Mouse (Mus musculus) neural tube, embryonic 12.5 days (tissue): Measurements from ENCODE around the gene Lrrc42. TPM values are rescaled to one million over a fixed set of nuclear protein-coding genes. Genes with fewer than 3 reads are reported as not detected.

Experiments used
- ATAC-seq: fragments of 200-750 bp; cut with Nextera tagmentation; 2 replicates; pipeline ENCODE4 v1.8.0; 2017; ENCODE audit warnings: low read depth, mild to moderate bottlenecking, moderate TSS enrichment, moderate library complexity; ENCODE audit not compliant: low FRiP score
- H3K27ac ChIP-seq: fragments of 300-500 bp; sonication (generic); 2 replicates; pipeline ENCODE4 v1.5.1; 2016
- H3K27me3 ChIP-seq: fragments of 300-500 bp; sonication (generic); replicated peaks from 2 replicates; pipeline ENCODE4 v1.6.1; 2016; ENCODE audit warnings: mild to moderate bottlenecking
- H3K36me3 ChIP-seq: fragments of 300-500 bp; sonication (generic); 2 replicates; pipeline ENCODE4 v1.6.1; 2016; ENCODE audit warnings: mild to moderate bottlenecking
- H3K4me1 ChIP-seq: fragments of 300-500 bp; sonication (generic); 2 replicates; pipeline ENCODE4 v1.6.1; 2016
- H3K4me2 ChIP-seq: fragments of 300-500 bp; sonication (generic); replicated peaks from 2 replicates; pipeline ENCODE4 v1.6.1; 2016; ENCODE audit warnings: mild to moderate bottlenecking
- H3K4me3 ChIP-seq: fragments of 300-500 bp; sonication (generic); 2 replicates; pipeline ENCODE4 v1.5.1; 2016
- H3K9ac ChIP-seq: fragments of 300-500 bp; sonication (generic); 2 replicates; pipeline ENCODE4 v1.6.1; 2016; ENCODE audit warnings: mild to moderate bottlenecking
- H3K9me3 ChIP-seq: fragments of 300-500 bp; sonication (generic); 2 replicates; pipeline ENCODE4 v1.6.1; 2016; ENCODE audit warnings: mild to moderate bottlenecking
- WGBS: fragments of 180-500 bp; shearing (Covaris S2); methylation state at CpG from one replicate; pipeline ENCODE4 v1.1.7; 2016; 5-methylcytosine and 5-hydroxymethylcytosine counted together
- polyA plus RNA-seq: library from polyadenylated mRNA; unstranded; fragments of >200 nt; fragmentation: Nextera tagmentation; extraction: Ambion mirVana; gene quantifications from 2 replicates; pipeline ENCODE4 v1.2.1, GENCODE M21; 2016

Gene Lrrc42
- polyA plus RNA-seq, 1 experiment from 2014 or later, result 66.3 TPM

DNA sequence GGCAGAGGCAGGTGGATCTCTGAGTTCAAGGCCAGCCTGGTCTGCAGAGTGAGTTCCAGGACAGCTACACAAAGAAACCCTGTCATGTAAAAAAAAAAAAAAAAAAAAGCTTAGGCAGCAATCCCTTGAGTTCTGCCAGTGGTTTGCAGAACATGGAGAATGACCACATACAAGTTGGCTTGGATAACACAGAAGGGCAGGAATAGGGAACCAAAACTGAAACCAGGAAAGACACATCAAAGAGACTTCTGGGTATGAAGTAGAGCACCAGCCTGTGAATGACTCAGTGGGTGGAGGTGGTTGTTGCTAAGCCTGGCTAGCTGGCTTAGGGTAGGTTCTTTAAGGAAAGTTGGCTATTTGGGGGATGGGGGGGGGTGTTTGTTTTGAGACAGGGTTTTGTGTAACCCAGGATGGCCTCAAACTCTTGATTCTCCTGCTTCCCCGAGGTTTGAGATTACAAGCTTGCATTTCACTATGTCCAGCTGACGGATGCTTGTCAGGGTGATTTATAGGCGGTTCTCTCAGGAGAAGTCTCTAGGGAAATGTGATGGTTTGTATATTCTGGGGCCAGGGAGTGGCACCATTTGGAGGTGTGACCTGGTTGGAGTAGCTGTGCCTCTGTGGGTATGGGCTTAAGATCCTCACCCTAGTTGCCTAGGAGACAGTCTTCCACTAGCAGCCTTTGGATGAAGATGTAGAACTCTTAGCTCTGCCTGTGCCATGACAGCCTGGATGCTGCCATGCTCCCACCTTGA lies 32.3 kb upstream of the Lrrc42 start:
- Histone ChIP-seq H3K27ac (no peak overlapping the region), H3K9me3 (no peaks in the 10 kb centered on the region), H3K4me3 (no peak overlapping the region), H3K4me1 (no peaks in the 10 kb centered on the region), H3K36me3 (peaks cover 5% of the 10 kb centered on the region), H3K9ac (no peak overlapping the region), H3K27me3 (no peaks in the 10 kb centered on the region), H3K4me2 (no peak overlapping the region)
- ATAC-seq, result no peak
- 80% methylated on average over 3 of the region's 3 CpGs for WGBS

DNA sequence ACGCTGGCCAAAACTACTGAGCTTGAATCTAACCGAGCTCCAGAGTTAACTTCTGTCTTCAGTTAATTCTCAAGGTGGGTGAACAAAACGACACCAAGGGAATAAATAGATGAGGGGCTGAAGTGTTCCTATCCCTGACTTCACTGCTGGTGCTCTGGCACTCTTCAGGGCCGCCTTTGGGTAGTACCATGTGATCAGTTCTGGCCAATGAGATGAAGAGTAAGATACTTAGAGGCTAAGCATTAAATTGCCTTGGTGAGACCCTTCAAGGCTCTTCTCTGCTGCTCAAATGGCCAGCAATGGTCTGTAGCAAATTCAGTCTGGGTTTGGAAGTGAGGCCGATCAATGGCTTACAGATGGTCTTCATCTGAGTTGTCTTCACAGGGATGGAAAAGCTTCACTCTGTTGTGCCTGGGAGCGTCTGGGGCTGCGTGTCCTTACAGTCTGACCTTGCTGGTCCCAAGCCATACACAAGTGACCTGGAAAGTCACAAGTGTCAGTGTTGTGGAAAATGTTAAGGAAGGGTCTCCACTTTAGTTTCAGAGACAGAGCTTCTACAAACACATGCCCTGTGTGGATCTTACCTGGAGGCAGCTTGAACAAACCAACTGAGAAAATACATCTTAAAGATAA lies 27.6 kb upstream of the Lrrc42 start:
- H3K4me3 ChIP-seq, result no peak overlapping the region
- H3K9me3 ChIP-seq, result no peaks in the 10 kb centered on the region
- H3K4me2 ChIP-seq, result no peak overlapping the region
- no peaks in the 10 kb centered on the region for H3K27me3 ChIP-seq
- no peak overlapping the region for H3K9ac ChIP-seq
- H3K27ac ChIP-seq, result no peak overlapping the region
- WGBS, result 81% methylated on average over 7 of the region's 7 CpGs
- no peak for ATAC-seq
- H3K36me3 ChIP-seq, result peaks cover 11% of the 10 kb centered on the region
- peaks cover 5% of the 10 kb centered on the region for H3K4me1 ChIP-seq

DNA sequence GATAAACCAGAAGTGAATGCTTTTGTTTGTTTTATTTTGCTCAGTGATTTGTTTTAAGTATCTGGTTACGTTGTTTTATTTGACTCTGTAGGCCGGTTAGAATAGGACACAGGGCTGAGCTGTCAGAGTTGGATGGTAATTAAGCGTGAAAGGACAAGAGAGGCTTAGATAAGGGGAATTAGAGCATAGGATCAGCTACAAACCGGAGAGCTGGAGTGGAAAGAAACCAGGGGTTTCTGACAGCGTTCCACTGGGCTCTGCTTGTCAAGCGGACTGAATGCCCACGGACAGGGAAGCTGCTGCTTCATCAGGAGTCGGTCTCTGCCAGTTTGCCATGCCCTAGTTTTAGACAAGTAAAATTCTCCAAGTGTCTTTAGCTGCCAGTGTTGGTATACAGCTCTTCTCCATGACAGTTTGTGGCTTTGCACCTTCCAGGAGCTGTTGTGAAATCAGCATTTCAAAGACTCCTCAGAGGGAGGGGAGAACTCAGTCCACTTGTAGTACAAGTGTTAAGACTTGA lies 24.9 kb upstream of the Lrrc42 start:
- 10% methylated on average over 8 of the region's 8 CpGs for WGBS
- Histone ChIP-seq H3K4me3 (no peak overlapping the region), H3K9me3 (no peaks in the 10 kb centered on the region), H3K4me2 (0 out of 2 replicates have a peak overlapping the region, but pooled peaks have one; percentile 1), H3K27ac (no peak overlapping the region), H3K9ac (no peak overlapping the region), H3K4me1 (peaks cover 5% of the 10 kb centered on the region), H3K36me3 (peaks cover 13% of the 10 kb centered on the region), H3K27me3 (no peaks in the 10 kb centered on the region)
- ATAC-seq, result no peak

DNA sequence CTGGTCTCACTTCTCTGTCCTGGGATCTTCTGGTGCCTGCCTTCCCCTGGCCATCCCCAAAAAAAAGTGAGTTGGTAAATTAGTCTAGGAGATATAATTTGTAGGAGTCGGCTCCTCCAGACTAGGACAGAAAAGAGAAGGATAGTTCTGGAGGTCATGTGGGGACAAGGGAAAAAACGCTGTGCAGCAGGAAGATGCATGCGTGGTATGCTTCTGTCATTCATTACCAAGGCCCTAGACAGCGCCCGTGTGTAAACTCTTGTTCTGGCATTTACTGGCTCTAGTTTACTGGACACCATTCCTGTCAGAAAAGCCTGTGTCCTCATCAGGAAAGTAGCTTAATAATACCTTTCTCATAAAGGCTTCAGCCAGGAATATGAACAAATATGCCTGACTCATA lies 21.2 kb upstream of the Lrrc42 start:
- Histone ChIP-seq H3K4me1 (peaks cover 5% of the 10 kb centered on the region), H3K27me3 (no peaks in the 10 kb centered on the region), H3K4me2 (no peak overlapping the region), H3K9me3 (no peaks in the 10 kb centered on the region), H3K36me3 (0 out of 2 replicates have a peak, but pooled peaks cover 3% of the 10 kb centered on the region), H3K4me3 (no peak overlapping the region), H3K9ac (no peak overlapping the region), H3K27ac (no peak overlapping the region)
- WGBS, result 88% methylated on average over 5 of the region's 5 CpGs
- no peak for ATAC-seq

DNA sequence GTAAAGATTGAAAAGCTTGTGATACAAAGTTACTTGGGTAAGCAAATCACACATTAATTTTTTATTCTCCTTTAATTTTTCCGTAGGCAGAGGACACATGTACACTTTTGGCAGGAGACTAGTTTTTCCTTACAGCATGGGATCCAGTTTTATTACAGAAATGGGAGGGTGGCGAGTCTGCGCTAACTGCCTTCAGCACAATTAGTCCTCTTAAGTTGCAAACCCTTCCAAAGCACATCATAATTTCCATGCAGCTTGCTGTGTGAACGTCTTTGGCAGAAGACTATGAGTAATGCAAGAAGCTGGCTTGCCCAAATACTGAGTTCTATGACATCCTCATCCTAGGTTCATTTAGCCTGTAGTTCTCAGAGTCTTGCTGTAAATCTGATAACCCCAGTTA lies 20.4 kb upstream of the Lrrc42 start:
- H3K4me3 ChIP-seq, result no peak overlapping the region
- H3K9ac ChIP-seq, result no peak overlapping the region
- H3K4me2 ChIP-seq, result no peak overlapping the region
- WGBS, result 86% methylated on average over 4 of the region's 4 CpGs
- peaks cover 5% of the 10 kb centered on the region for H3K4me1 ChIP-seq
- no peak overlapping the region for H3K27ac ChIP-seq
- no peaks in the 10 kb centered on the region for H3K27me3 ChIP-seq
- H3K36me3 ChIP-seq, result 0 out of 2 replicates have a peak, but pooled peaks cover 3% of the 10 kb centered on the region
- ATAC-seq, result no peak
- H3K9me3 ChIP-seq, result no peaks in the 10 kb centered on the region

DNA sequence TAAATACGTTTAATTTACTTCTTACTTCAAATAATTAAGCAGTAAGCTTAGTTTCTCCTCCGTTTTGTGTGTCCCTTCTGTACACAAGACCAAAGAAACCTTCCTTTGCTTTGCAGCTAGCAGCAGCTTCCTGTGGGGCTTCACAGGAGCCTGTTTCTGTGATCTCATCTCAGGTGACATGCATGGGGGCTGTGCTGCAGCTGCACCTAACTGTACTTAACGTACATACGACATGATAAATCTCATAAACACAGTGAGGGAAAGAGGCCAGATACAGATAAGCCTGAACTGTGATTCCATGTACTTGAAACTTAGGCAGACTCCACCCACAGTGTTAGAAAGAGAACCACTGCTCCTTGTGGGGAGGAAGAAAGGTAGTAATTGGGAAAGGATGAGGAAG lies 6.7 kb upstream of the Lrrc42 start:
- H3K36me3 ChIP-seq, result peaks cover 3% of the 10 kb centered on the region; the same call in 1 of the 2 replicates
- H3K27me3 ChIP-seq, result no peaks in the 10 kb centered on the region

DNA sequence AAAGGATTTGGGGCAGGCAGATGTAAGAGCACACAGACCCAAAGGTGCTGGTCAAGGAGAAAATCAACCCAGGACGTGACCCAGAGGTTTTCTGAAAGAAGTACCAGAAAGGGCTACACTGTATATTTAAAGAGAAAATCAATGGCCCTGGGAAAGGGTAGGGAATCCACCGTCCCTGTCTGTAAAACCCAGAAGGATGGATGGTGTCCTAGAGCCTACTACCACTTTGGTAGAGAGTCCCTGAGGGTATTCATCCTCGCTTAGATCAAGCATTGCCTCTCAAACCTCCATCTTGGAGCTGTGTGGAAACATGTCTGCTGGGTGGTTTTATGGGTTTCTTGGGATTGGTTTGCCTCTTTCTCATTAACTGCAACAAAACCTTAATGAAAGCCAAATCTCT lies 1.1 kb upstream of the Lrrc42 start:
- H3K9ac ChIP-seq, result peak overlapping the region; percentile 79
- H3K36me3 ChIP-seq, result no peaks in the 10 kb centered on the region
- H3K27ac ChIP-seq, result peak overlapping the region; percentile 72
- no peaks in the 10 kb centered on the region for H3K27me3 ChIP-seq
- peaks cover 12% of the 10 kb centered on the region for H3K4me1 ChIP-seq
- H3K4me3 ChIP-seq, result peak overlapping the region; percentile 77
- 17% methylated on average over 3 of the region's 3 CpGs for WGBS
- peak overlapping the region; percentile 63 for H3K4me2 ChIP-seq
- no peak for ATAC-seq
- no peaks in the 10 kb centered on the region for H3K9me3 ChIP-seq

More for the DNA sequence above, 6.7 kb upstream of the Lrrc42 start:
- ATAC-seq, result no peak
- H3K4me3 ChIP-seq, result no peak overlapping the region
- WGBS, result 77% methylated on average over 4 of the region's 4 CpGs
- no peaks in the 10 kb centered on the region for H3K9me3 ChIP-seq
- no peaks in the 10 kb centered on the region for H3K4me1 ChIP-seq
- no peak overlapping the region for H3K27ac ChIP-seq
- H3K4me2 ChIP-seq, result no peak overlapping the region
- H3K9ac ChIP-seq, result no peak overlapping the region

DNA sequence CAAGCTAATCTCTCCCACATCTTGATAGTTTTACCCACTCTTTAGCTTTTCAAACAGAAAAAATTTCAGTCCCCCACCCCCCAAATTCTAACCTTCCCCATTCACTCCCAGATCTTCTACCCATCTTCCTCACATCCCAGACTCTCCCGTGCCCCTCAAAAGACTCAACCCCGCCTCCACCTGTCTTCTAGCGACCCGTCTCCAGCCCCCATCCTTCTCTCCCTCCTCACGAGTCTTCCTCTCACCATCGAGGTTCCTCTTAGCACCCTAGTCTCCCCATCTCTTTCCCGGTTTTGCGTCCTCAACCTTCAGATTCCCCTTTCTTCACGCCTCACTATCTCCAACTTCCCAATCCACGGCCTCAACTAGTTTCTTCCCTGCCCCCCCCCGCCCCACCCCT lies 810 bp downstream of the Lrrc42 start:
- WGBS, result under 1% methylated on average over 11 of the region's 11 CpGs
- Histone ChIP-seq H3K9me3 (no peaks in the 10 kb centered on the region), H3K27ac (no peak overlapping the region), H3K27me3 (no peaks in the 10 kb centered on the region), H3K9ac (peak overlapping the region; percentile 71), H3K4me1 (peaks cover 18% of the 10 kb centered on the region), H3K4me3 (peak overlapping the region; percentile 77), H3K36me3 (no peaks in the 10 kb centered on the region), H3K4me2 (peak overlapping the region; percentile 63)
- ATAC-seq, result no peak

DNA sequence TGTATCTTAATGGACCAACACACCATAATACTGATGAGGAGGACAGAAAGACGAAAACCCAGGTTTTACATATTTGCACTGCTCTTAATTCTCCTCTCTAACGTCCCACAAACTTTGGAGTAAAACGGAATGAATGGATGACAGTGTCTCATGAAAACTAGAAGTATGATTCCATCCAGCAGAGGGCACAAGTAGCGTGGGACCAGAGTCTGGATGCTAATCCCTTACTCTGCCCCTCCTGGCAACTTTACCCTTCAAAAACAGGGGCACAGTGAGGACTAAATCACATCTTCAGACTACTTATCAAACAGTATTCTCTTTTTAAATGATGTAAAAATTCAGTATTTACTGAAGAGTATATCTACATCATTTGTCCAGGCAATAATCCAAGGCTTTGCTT lies 2.8 kb downstream of the Lrrc42 start:
- no peak for ATAC-seq
- Histone ChIP-seq H3K4me1 (peaks cover 18% of the 10 kb centered on the region), H3K36me3 (no peaks in the 10 kb centered on the region; the same call in 1 of the 2 replicates), H3K4me2 (no peak overlapping the region), H3K4me3 (no peak overlapping the region), H3K9me3 (no peaks in the 10 kb centered on the region), H3K27me3 (no peaks in the 10 kb centered on the region), H3K27ac (no peak overlapping the region), H3K9ac (no peak overlapping the region)
- 27% methylated on average over 4 of the region's 4 CpGs for WGBS

DNA sequence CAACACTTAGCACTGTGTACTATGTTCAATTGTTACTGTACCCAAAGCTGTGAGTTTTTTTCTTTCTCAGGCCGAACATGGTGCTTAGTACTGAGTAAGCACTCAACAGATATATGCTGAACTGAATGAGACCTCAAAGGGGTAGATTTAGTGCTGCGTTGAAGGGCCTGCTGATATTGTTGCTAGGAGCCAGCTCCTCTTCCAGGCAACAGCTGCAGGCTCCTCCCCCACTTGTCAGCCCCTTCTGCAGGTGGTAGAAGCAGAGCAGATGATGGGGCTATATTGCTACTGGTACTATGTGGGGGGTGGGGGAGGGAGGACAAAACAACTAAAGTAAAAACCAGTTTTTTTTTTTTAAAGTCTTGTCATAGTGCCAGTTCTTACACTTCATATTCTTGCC lies 3.9 kb downstream of the Lrrc42 start:
- Histone ChIP-seq H3K4me3 (no peak overlapping the region), H3K4me2 (no peak overlapping the region), H3K27me3 (no peaks in the 10 kb centered on the region), H3K27ac (no peak overlapping the region), H3K36me3 (no peaks in the 10 kb centered on the region; the same call in 1 of the 2 replicates), H3K9ac (no peak overlapping the region), H3K4me1 (peaks cover 18% of the 10 kb centered on the region), H3K9me3 (no peaks in the 10 kb centered on the region)
- no peak for ATAC-seq
- 17% methylated on average over 2 of the region's 2 CpGs for whole genome bisulfite sequencing

DNA sequence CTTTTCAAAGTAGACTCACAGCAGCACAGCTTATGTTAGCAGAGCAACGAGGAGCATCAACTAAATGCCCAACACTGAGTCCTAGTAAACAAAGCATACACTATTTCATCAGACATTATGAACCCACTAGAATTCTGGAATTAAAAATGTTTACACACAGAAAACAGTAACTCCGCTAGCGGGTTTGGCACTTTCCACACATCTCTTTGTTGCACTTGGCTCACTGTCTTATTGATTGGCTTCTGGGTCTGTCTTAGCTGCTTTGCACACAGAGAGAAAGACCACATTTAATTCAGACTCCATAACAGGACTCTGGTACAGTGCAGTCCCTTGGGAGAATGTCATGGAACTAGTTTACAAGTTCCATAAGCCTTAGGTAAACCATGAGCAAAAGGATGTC lies 5.3 kb downstream of the Lrrc42 start:
- H3K9ac ChIP-seq, result no peak overlapping the region
- no peak overlapping the region for H3K4me3 ChIP-seq
- H3K36me3 ChIP-seq, result peaks cover 8% of the 10 kb centered on the region
- 90% methylated on average over 3 of the region's 3 CpGs for whole genome bisulfite sequencing
- H3K4me2 ChIP-seq, result no peak overlapping the region
- H3K27ac ChIP-seq, result no peak overlapping the region
- no peak for ATAC-seq
- H3K27me3 ChIP-seq, result no peaks in the 10 kb centered on the region
- peaks cover 18% of the 10 kb centered on the region for H3K4me1 ChIP-seq
- no peaks in the 10 kb centered on the region for H3K9me3 ChIP-seq

DNA sequence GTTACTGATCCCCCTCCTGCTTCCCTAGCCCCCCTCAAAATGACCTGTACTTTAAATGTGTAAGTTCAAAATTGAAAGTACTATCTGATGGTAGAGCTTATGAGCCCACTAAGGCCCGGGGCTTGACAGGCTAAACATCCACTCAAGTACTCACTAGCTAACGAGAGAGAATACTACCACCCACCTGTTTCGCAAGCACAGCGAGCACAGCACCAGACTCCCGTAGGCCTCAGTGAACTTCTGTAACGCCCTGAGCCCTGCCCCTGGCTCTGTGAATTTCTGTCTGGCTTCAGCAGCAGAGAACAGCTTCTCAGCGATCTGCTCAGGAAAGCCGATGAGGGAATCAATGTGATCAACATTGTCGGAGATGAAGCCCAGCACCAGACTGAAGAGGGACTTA lies 6.2 kb downstream of the Lrrc42 start:
- no peak overlapping the region for H3K9ac ChIP-seq
- H3K4me3 ChIP-seq, result no peak overlapping the region
- H3K4me1 ChIP-seq, result peaks cover 12% of the 10 kb centered on the region
- no peak overlapping the region for H3K4me2 ChIP-seq
- no peaks in the 10 kb centered on the region for H3K27me3 ChIP-seq
- H3K9me3 ChIP-seq, result no peaks in the 10 kb centered on the region
- no peak for ATAC-seq
- peaks cover 13% of the 10 kb centered on the region for H3K36me3 ChIP-seq
- no peak overlapping the region for H3K27ac ChIP-seq
- WGBS, result 89% methylated on average over 9 of the region's 9 CpGs
